Mouse (Mus musculus) hindbrain, embryonic 13.5 days (tissue): ENCODE measurements at regions not wholly inside any gene's neighbourhood (a gene's known extent, or its start where the extent isn't known, plus 50 kb on each side); places are given as distances from the start of the nearest gene placed in this dataset.
A peak's percentile ranks its signal among the peaks of the same experiment; 100 is the strongest.

ENCODE experiments used
- ATAC-seq: fragments of 200-750 bp; cut with Nextera tagmentation; 2 replicates; pipeline ENCODE4 v1.8.0; 2017; ENCODE audit warnings: moderate TSS enrichment; ENCODE audit not compliant: low FRiP score
- H3K27ac ChIP-seq: fragments of 300-500 bp; sonication (generic); 2 replicates; pipeline ENCODE4 v1.5.1; 2015; ENCODE audit warnings: inconsistent platforms, mild to moderate bottlenecking, moderate library complexity
- H3K27me3 ChIP-seq: fragments of 300-500 bp; sonication (generic); 2 replicates; pipeline ENCODE4 v1.6.1; 2015; ENCODE audit warnings: mild to moderate bottlenecking, inconsistent platforms
- H3K36me3 ChIP-seq: fragments of 300-500 bp; sonication (generic); 2 replicates; pipeline ENCODE4 v1.6.1; 2015; ENCODE audit warnings: mild to moderate bottlenecking, inconsistent platforms
- H3K4me1 ChIP-seq: fragments of 300-500 bp; sonication (generic); replicated peaks from 2 replicates; pipeline ENCODE4 v1.6.1; 2015; ENCODE audit warnings: inconsistent platforms
- H3K4me2 ChIP-seq: fragments of 300-500 bp; sonication (generic); 2 replicates; pipeline ENCODE4 v1.6.1; 2015; ENCODE audit warnings: inconsistent platforms, mild to moderate bottlenecking, moderate library complexity
- H3K4me3 ChIP-seq: fragments of 300-500 bp; sonication (generic); 2 replicates; pipeline ENCODE4 v1.5.1; 2015; ENCODE audit warnings: mild to moderate bottlenecking, inconsistent platforms
- H3K9ac ChIP-seq: fragments of 300-500 bp; sonication (generic); 2 replicates; pipeline ENCODE4 v1.6.1; 2015; ENCODE audit warnings: mild to moderate bottlenecking, inconsistent platforms
- H3K9me3 ChIP-seq: fragments of 300-500 bp; sonication (generic); 2 replicates; pipeline ENCODE4 v1.6.1; 2016; ENCODE audit warnings: inconsistent platforms
- WGBS: fragments of 180-500 bp; shearing (Covaris S2); methylation state at CpG from one replicate; pipeline ENCODE4 v1.1.7; 2015; 5-methylcytosine and 5-hydroxymethylcytosine counted together

DNA sequence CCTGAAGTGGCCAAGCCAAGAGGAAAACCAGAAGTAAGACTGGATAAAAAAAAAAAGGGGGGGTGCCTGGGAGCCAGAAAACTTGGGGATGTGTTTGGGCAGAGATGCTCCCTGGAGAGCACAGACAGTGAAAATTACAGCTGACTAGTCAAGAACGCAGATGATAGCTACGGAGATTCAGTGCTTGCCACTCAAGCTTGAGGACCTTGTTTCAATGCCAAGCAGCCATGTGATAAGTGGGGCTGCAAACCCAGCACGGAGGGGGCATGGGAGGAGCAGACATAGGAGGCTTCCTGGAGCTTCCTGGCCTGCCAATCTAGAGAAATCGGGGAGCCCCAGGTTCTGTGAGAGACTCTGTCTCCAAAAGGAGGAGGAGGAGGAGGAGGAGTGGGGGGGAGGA is 223.7 kb downstream of the Setd4 start:
- Histone ChIP-seq H3K9me3 (no peaks in the 10 kb centered on the region), H3K4me1 (peaks cover 21% of the 10 kb centered on the region), H3K27ac (no peak overlapping the region), H3K27me3 (no peaks in the 10 kb centered on the region), H3K36me3 (no peaks in the 10 kb centered on the region), H3K4me3 (no peak overlapping the region), H3K9ac (no peak overlapping the region), H3K4me2 (no peak overlapping the region)
- no peak for ATAC-seq
- WGBS = 31% methylated on average over 4 of the region's 4 CpGs

DNA sequence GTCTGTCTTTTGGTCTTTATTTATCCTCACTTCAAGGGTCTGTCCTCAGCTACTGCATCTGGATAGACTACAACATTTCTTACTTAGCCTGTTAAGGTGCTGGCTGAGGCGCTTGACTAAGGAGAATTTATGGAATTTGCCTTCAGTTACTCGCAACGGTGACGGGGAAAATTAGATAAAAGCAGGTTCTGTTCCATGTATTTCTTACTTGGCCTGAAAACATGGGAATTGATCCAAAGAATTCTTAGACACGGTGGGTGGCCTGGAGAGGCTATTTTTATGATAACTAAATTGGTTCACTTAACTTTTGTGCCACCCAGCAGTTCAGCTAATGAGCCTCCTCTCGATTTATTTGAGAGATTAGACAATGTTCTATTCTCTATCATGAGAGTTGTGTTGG is 224.3 kb downstream of the Setd4 start:
- peaks cover 21% of the 10 kb centered on the region for H3K4me1 ChIP-seq
- H3K27ac ChIP-seq = no peak overlapping the region

DNA sequence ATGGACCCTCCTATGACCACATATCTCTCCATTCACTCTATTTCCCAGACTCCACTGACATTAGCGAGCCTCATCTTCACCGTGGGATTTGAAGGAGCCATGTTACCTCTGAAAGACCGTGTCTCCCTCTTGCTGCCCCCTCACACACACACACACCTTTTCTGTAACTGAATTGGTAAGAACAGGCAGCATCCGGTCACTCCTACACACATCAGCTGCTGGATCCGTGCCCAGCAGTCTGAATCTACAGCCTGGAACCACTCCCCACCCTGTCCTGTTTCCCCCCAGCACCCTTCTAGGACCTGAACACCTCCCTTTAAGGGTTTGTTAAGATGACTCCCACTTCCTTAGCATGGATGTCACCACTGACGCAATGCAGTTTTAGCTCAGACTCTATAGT is 229.2 kb downstream of the Setd4 start:
- Histone ChIP-seq H3K4me3 (no peak overlapping the region), H3K27ac (no peak overlapping the region), H3K36me3 (no peaks in the 10 kb centered on the region), H3K4me2 (no peak overlapping the region), H3K27me3 (0 out of 2 replicates have a peak, but pooled peaks cover 7% of the 10 kb centered on the region), H3K9me3 (no peaks in the 10 kb centered on the region), H3K9ac (no peak overlapping the region), H3K4me1 (peaks cover 7% of the 10 kb centered on the region; the same call in 1 of the 2 replicates)
- no peak for ATAC-seq
- 86% methylated on average over 6 of the region's 6 CpGs for WGBS

More for the DNA sequence above, 224.3 kb downstream of the Setd4 start:
- no peak overlapping the region for H3K4me3 ChIP-seq
- H3K27me3 ChIP-seq = no peaks in the 10 kb centered on the region
- H3K36me3 ChIP-seq = no peaks in the 10 kb centered on the region
- no peaks in the 10 kb centered on the region for H3K9me3 ChIP-seq
- WGBS = 45% methylated on average over 6 of the region's 6 CpGs
- no peak overlapping the region for H3K9ac ChIP-seq
- no peak overlapping the region for H3K4me2 ChIP-seq
- ATAC-seq = no peak

DNA sequence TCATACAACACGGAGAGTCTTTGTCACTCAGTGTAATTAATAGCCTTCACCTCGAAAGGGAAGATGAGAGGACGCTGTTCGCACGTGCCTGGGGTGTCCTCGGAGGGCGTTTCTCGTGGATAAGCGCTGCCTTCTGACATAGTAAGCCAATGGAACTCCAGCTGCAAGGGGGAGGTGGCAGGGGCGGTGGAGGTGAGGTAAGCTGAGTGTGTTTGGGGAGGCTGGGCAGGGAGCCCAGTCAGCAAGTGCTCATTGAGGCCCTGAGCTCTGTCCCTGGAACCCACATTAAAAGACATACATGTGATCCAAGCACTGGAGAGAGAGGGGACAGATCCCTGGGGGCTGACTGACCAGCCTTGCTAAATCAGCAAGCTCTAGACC is 234.1 kb downstream of the Setd4 start:
- H3K9me3 ChIP-seq = no peaks in the 10 kb centered on the region
- H3K27me3 ChIP-seq = 0 out of 2 replicates have a peak, but pooled peaks cover 7% of the 10 kb centered on the region
- H3K4me3 ChIP-seq = no peak overlapping the region
- H3K9ac ChIP-seq = no peak overlapping the region
- H3K27ac ChIP-seq = 0 out of 2 replicates have a peak overlapping the region, but pooled peaks have one; percentile 18
- no peaks in the 10 kb centered on the region for H3K36me3 ChIP-seq
- ATAC-seq = peak; percentile 66
- 50% methylated on average over 10 of the region's 10 CpGs for WGBS
- H3K4me2 ChIP-seq = no peak overlapping the region
- H3K4me1 ChIP-seq = peaks cover 18% of the 10 kb centered on the region; the same call in 1 of the 2 replicates

DNA sequence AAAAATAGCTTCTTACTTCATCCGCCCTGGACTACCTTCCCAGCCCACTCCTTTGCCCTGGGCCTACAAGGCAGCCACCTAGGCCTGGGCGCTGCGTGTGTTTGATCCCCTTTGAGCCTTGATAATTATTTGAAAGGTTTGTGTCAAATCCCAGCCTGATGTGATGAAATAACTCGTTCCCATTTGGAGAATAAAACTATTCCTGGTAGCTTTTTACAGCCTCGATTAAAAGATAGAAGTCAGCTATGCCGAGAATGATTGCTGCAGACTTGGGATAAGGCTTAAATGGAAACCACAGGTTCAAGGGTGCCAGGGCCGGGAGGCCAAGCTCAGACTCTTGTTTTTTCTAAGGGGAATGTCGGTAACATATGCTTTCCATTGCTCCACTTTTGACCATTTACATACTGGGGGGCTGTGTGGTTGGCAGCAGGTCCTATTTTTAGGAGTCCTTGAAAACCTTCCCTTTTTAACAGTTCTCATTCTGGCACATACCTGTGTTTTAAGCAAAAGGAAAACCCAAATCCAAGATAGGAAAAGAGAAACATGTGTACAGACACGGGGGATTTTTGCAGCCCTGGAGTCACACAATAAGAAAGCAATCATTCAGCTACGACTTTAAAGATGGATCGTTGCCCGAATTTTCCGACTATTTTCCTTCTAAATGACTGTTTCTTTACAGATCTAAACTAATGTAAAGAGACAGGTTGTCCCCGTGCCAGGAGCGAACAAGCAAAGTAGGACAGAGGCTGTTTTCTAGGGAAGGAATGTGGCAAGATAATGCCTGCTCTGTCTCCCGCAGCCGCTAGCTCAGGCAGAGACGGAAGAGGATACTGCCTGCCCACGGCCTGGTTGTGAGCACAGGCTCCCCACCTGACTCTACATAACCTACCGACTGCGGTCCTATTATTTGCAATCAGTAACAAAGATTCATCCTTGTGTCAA is 234.8 kb downstream of the Setd4 start:
- H3K27me3 ChIP-seq = 0 out of 2 replicates have a peak, but pooled peaks cover 7% of the 10 kb centered on the region
- H3K4me3 ChIP-seq = no peak overlapping the region
- no peak overlapping the region for H3K9ac ChIP-seq
- peak; percentile 64; the same call in 1 of the 2 replicates for ATAC-seq
- H3K9me3 ChIP-seq = no peaks in the 10 kb centered on the region
- H3K4me1 ChIP-seq = peaks cover 18% of the 10 kb centered on the region; the same call in 1 of the 2 replicates
- H3K4me2 ChIP-seq = no peak overlapping the region
- H3K36me3 ChIP-seq = no peaks in the 10 kb centered on the region
- H3K27ac ChIP-seq = 0 out of 2 replicates have a peak overlapping the region, but pooled peaks have one; percentile 18
- WGBS = 68% methylated on average over 21 of the region's 21 CpGs

DNA sequence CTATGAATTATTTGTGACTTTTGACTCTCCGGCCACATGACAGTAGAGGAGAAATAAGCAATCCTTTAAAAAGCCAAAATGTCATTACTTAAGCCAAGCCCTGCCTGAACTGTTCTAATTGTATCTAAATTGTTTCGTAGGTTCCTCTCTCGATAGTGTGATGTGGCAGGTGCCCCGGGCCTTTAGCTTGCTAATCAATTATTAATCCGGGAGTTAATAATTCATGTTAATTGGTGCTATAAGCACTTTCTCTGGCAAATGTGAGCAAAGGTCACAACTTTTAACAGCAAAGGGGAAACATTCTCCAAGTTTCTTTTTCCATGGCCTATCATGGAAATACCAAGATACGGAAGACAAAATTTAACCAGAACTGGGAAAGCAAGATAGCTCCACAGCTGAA is 235.9 kb downstream of the Setd4 start:
- no peaks in the 10 kb centered on the region for H3K36me3 ChIP-seq
- H3K9me3 ChIP-seq = no peaks in the 10 kb centered on the region
- 0 out of 2 replicates have a peak, but pooled peaks cover 7% of the 10 kb centered on the region for H3K27me3 ChIP-seq
- H3K4me3 ChIP-seq = no peak overlapping the region
- H3K4me2 ChIP-seq = no peak overlapping the region
- no peak overlapping the region for H3K9ac ChIP-seq
- ATAC-seq = no peak
- WGBS = 77% methylated on average over 6 of the region's 6 CpGs
- no peak overlapping the region for H3K27ac ChIP-seq
- H3K4me1 ChIP-seq = peaks cover 18% of the 10 kb centered on the region; the same call in 1 of the 2 replicates

DNA sequence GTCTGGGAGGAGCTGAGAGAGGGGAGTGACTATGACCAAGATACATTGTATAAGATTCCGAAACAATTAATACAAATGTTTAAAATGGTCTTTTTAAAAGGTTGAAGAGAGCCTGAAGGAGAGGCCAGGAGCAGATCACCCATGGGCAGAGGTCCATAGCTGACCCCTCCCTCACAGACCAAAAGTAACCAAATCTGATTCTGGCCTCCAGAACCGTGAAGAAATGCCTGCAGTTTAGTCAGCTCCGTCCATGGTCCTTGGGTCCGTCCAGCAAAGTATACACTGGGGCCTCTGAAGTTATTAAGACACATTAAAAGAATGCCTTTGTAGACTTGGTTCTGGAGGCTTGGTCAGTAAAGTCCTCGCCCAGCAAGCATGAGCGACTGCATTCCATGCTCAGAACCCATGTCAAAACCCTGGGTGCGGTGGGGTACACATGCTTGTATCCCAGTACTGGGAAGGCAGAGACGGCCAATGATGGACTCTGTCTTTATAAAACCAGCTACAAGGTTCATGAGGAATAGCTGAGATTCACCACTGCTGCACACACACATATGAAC is 236.5 kb downstream of the Setd4 start:
- H3K4me3 ChIP-seq = no peak overlapping the region
- no peak for ATAC-seq
- no peak overlapping the region for H3K27ac ChIP-seq
- no peaks in the 10 kb centered on the region for H3K36me3 ChIP-seq
- H3K4me1 ChIP-seq = peaks cover 18% of the 10 kb centered on the region; the same call in 1 of the 2 replicates
- no peaks in the 10 kb centered on the region for H3K9me3 ChIP-seq
- 90% methylated on average over 8 of the region's 8 CpGs for WGBS
- H3K27me3 ChIP-seq = 0 out of 2 replicates have a peak, but pooled peaks cover 7% of the 10 kb centered on the region
- H3K4me2 ChIP-seq = no peak overlapping the region
- no peak overlapping the region for H3K9ac ChIP-seq

DNA sequence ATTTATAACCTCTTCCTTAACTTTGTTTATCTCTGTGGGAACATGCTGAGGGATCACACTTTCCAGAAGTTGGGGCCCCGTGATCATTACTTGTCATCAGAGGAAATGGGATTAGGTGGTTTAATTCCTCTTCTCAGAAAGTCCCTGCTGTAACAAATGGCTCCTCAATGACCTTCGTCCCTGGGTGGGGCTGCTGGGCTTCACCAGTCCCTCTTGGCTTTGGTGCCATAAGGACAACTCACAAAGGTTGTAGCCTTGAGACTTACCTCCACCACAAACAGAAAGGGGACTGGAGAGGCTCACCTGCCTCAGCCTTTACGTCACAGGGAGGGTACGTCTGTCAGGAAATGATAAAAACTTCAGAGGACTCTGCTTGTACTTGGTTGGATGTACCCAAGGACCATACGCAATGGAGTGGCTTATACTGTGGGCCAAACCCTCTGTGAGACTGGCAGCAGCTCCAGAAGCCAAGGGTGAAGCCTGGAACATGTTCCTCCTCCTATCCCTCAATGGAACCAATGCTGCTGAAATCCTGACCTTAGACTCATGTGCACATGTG is 237.4 kb downstream of the Setd4 start:
- Histone ChIP-seq H3K4me1 (peaks cover 18% of the 10 kb centered on the region; the same call in 1 of the 2 replicates), H3K36me3 (no peaks in the 10 kb centered on the region), H3K9ac (no peak overlapping the region), H3K27ac (no peak overlapping the region), H3K27me3 (0 out of 2 replicates have a peak, but pooled peaks cover 7% of the 10 kb centered on the region), H3K4me3 (no peak overlapping the region), H3K9me3 (no peaks in the 10 kb centered on the region), H3K4me2 (no peak overlapping the region)
- WGBS = 88% methylated on average over 5 of the region's 5 CpGs
- ATAC-seq = no peak

DNA sequence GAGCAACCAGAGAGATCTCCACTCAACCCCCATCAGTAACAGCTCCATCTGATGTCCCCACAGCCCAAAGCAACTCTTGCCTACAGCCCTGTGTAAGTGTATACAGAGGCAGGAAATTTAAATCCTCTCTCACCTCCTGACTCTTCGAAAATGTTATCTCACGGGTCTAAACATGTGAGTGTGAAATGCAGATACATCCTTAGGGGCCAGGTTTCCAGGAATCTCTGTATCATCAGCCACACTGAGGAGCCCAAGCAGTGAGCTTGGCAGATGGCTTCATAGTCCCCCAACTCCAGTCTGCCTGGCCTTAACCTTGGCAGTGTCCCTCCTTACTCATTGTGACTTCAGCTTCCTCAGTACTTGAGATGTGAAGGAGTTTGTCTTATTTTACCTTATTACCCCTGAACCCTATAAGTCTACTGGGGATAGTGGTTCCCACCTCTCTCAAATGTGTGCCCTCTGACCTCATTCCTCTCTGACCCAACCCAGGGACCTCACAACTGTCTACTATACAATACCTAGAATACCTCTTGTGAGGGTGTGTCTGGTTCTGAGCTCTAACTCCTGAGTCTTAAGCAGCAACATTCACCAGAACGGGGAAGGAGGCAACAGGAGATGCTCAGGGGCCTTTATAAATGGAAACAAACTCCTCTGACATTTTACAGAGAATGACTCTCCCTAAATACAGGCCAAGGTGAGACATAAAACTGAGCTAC is 238.5 kb downstream of the Setd4 start:
- 80% methylated on average over 3 of the region's 3 CpGs for WGBS
- ATAC-seq = no peak

DNA sequence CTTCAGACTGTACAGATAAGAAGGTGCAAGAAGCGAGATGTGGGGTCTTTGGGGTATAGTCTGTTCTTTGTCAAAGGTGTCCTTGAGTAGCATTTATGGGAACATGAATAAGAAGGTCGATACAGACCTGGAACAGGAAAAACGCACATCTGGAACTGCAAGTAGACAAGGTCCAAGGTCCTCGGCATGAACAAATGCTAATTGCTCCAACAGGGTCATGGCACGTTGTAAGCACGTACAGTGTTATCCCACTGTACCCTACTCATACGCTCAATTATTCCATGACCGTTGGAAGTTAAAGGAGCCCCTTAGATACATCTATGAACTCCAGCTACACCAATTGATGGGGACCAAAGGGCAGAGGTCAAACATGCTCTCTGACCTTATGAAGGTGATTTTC is 244.1 kb downstream of the Setd4 start:
- Histone ChIP-seq H3K9ac (no peak overlapping the region), H3K9me3 (no peaks in the 10 kb centered on the region), H3K27me3 (no peaks in the 10 kb centered on the region), H3K4me2 (no peak overlapping the region), H3K4me3 (no peak overlapping the region), H3K4me1 (no peaks in the 10 kb centered on the region), H3K36me3 (no peaks in the 10 kb centered on the region), H3K27ac (no peak overlapping the region)
- no peak for ATAC-seq
- WGBS = 95% methylated on average over 8 of the region's 8 CpGs

More for the DNA sequence above, 238.5 kb downstream of the Setd4 start:
- Histone ChIP-seq H3K27ac (no peak overlapping the region), H3K36me3 (no peaks in the 10 kb centered on the region), H3K4me3 (no peak overlapping the region), H3K9ac (no peak overlapping the region), H3K4me1 (peaks cover 18% of the 10 kb centered on the region; the same call in 1 of the 2 replicates), H3K27me3 (no peaks in the 10 kb centered on the region), H3K9me3 (no peaks in the 10 kb centered on the region), H3K4me2 (no peak overlapping the region)

DNA sequence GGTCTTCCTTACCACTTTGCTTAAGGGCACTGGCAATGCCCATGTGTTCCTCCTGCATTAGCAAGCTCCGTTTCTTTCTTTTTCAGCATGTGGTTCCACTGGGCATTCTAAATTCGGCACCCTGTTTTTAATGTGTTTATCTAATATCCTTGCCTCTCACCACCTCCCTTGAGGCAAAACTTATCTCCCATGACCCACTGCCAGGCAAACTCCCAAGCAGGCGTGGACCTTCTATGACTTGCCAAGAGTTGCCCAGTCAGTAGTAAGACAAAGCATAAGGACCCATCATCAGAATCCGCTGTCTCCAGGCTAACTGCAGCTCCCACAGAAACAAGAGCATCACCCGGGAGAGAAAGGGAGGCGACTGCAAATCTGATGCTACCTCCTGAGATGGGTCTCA is 245.2 kb downstream of the Setd4 start:
- Histone ChIP-seq H3K9me3 (no peaks in the 10 kb centered on the region), H3K36me3 (no peaks in the 10 kb centered on the region), H3K27ac (no peak overlapping the region), H3K9ac (no peak overlapping the region), H3K4me1 (no peaks in the 10 kb centered on the region), H3K4me2 (no peak overlapping the region), H3K4me3 (no peak overlapping the region), H3K27me3 (no peaks in the 10 kb centered on the region)
- WGBS = 86% methylated on average over 6 of the region's 6 CpGs
- ATAC-seq = no peak

DNA sequence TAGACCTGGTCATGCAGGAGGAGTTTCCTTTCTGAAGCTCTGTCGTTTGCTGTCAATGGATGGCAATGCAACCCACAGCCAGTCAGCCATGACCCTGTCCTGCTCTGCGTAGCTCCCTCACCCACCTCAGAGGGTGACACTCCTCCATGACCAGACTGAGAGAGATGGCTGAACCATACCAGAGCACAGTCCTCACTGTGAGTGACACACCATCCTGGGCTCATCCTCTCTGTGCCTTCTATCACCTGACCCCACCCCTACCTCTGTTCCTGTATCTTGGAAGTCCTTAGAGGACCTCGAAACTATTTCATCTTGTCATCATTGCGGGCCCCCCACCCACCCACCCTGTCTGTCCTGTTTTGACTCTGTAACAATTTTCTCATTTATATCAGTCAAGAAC is 245.7 kb downstream of the Setd4 start:
- no peaks in the 10 kb centered on the region for H3K9me3 ChIP-seq

More for the DNA sequence above, 245.7 kb downstream of the Setd4 start:
- Histone ChIP-seq H3K9ac (no peak overlapping the region), H3K4me3 (no peak overlapping the region), H3K4me1 (no peaks in the 10 kb centered on the region), H3K27me3 (no peaks in the 10 kb centered on the region), H3K36me3 (no peaks in the 10 kb centered on the region), H3K27ac (no peak overlapping the region), H3K4me2 (no peak overlapping the region)
- no peak for ATAC-seq
- 87% methylated on average over 4 of the region's 4 CpGs for WGBS
